Mouse (Mus musculus) ovary, postnatal 14 days (tissue): ENCODE data around the gene Cep162.

ENCODE experiments used
- DNase-seq: peaks from one replicate; pipeline ENCODE4 v3.0.0; 2022; ENCODE audit warnings: low spot score

Cep162 gene

DNA sequence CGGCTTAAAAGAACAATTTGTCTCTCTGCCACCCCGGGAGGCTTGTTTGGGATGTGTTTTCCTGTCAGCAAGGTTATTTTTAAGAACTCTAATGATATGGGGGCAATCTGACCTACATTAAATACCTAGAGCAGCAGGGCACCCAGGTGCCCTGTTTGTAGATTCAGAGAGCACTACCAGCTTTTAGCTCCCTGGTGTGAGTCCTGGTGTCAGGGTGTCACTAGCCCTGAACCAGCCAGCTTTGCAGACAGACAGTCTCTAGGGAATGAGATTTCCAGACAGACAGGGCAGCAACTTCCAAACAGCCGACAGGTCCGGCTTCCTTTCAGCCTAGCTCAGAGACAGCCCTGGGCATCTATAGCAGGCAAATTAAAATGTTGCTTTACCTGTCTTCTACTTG, 92.8 kb downstream of the Cep162 start:
- DNase-seq, result no peak

GRCm38 (mm10) chr9:87152641-87153325, 102.6 kb downstream of the Cep162 start:
- DNase-seq, result no peak

DNA sequence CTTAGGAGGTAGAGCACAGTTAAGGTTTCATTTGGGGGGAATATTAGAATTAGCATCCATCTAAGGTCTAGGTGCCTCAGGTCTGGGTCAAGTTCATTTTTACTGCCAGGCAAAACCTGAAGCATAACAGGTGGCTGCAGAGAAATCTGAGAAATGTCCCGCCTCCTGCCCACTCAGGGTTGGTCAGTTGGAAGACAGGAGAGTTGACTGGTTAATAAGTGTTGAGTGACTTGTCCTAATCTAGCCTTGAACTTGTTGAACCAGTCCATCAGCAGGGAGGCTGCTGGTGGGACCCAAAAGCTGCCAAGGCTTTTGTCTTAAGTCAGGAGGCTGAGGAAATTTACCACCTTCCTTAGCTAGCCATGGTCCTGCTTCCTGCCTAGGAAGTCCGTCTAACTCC, 107.4 kb downstream of the Cep162 start:
- DNase-seq, result no peak

- no peak for DNase-seq
These were observed 108.9 kb downstream of the Cep162 start for GRCm38 (mm10) chr9:87146400-87146799.

DNA sequence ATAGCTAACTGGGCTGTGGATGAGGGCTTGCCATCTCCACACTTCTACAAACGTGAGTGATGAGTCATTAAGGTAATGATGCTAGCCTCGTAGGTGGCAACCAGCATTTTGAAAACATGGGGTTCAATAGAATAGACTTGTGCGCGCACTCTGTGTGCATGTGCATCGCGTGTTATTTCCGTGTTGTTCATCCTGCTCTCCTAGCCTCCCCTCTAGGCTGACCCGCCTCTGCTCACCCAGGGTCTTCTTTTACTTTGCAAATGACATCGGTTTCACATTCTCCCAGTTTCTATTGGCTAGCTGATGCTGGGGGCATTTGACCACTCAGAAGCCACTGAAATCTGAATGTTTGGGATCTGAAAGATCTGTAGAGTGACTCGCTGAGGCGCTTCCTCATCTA, 109.7 kb downstream of the Cep162 start:
- no peak for DNase-seq

- DNase-seq, result no peak
These were observed 110.2 kb downstream of the Cep162 start for GRCm38 (mm10) chr9:87145180-87145579.

GRCm38 (mm10) chr9:87144532-87144931, 110.8 kb downstream of the Cep162 start:
- DNase-seq, result no peak

- DNase-seq, result peak; percentile 36
These were observed 111.2 kb downstream of the Cep162 start, which contains the start of gene Mrap2 for GRCm38 (mm10) chr9:87144106-87144505. Mrap2 (plus strand) TSS chr9:87144306.

GRCm38 (mm10) chr9:87143076-87143475, 112.3 kb downstream of the Cep162 start:
- DNase-seq, result no peak
